Mouse (Mus musculus) heart, embryonic 15.5 days (tissue): ENCODE data around the gene Fnbp1. TPM values are rescaled to one million over a fixed set of nuclear protein-coding genes. Genes with fewer than 3 reads are reported as not detected.

Experiments
- ATAC-seq: fragments of 200-750 bp; cut with Nextera tagmentation; replicated peaks from 2 replicates; pipeline ENCODE4 v1.8.0; 2017; ENCODE audit warnings: low read depth, moderate TSS enrichment; ENCODE audit not compliant: insufficient number of reproducible peaks, insufficient read depth, low FRiP score
- H3K27ac ChIP-seq: fragments of 300-500 bp; sonication (generic); 2 replicates; pipeline ENCODE4 v1.5.1; 2015; ENCODE audit warnings: mild to moderate bottlenecking, inconsistent platforms
- H3K27me3 ChIP-seq: fragments of 300-500 bp; sonication (generic); 2 replicates; pipeline ENCODE4 v1.6.1; 2015; ENCODE audit warnings: inconsistent platforms
- H3K36me3 ChIP-seq: fragments of 300-500 bp; sonication (generic); 2 replicates; pipeline ENCODE4 v1.6.1; 2015; ENCODE audit warnings: mild to moderate bottlenecking, inconsistent platforms
- H3K4me1 ChIP-seq: fragments of 300-500 bp; sonication (generic); replicated peaks from 2 replicates; pipeline ENCODE4 v1.6.1; 2015; ENCODE audit warnings: inconsistent platforms
- H3K4me2 ChIP-seq: fragments of 300-500 bp; sonication (generic); 2 replicates; pipeline ENCODE4 v1.6.1; 2015; ENCODE audit warnings: inconsistent platforms, mild to moderate bottlenecking, moderate library complexity
- H3K4me3 ChIP-seq: fragments of 300-500 bp; sonication (generic); 2 replicates; pipeline ENCODE4 v1.5.1; 2015; ENCODE audit warnings: mild to moderate bottlenecking, inconsistent platforms
- H3K9ac ChIP-seq: fragments of 300-500 bp; sonication (generic); 2 replicates; pipeline ENCODE4 v1.6.1; 2015; ENCODE audit warnings: mild to moderate bottlenecking, inconsistent platforms
- H3K9me3 ChIP-seq: fragments of 300-500 bp; sonication (generic); replicated peaks from 2 replicates; pipeline ENCODE4 v1.6.1; 2016; ENCODE audit warnings: inconsistent platforms
- WGBS: fragments of 180-500 bp; shearing (Covaris S2); methylation state at CpG from one replicate; pipeline ENCODE4 v1.1.7; 2015; ENCODE audit warnings: mixed read lengths; 5-methylcytosine and 5-hydroxymethylcytosine counted together
- polyA plus RNA-seq: library from polyadenylated mRNA; unstranded; fragments of >200 nt; fragmentation: Nextera tagmentation; extraction: Ambion mirVana; gene quantifications from 2 replicates; pipeline ENCODE4 v1.2.1, GENCODE M21; 2015

Gene Fnbp1
- polyA plus RNA-seq, 1 experiment from 2014 or later = 16.0 TPM

DNA sequence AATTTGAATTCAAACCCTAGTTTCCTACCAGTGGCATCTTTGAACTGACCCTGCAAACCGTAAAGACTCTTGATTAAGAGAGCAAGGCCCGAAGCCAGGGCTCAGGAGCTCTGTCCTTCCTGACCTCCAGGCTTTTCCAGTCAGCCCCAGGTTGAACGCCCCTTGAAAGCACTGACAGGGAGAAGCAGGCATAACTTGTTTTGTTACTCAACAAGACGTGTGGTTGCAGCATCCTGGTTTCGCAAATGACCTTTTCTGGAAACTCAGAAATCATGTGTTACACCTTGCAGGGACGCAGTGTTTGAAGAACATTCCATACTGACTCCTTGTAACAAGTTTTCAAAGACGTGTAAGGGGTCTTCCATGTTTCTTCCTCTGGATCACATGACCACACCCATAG, 5.2 kb upstream of the Fnbp1 start:
- no peak overlapping the region for H3K27ac ChIP-seq
- ATAC-seq = no peak
- H3K4me2 ChIP-seq = no peak overlapping the region
- H3K9me3 ChIP-seq = no peaks in the 10 kb centered on the region; the same call in 1 of the 2 replicates
- peaks cover 28% of the 10 kb centered on the region for H3K4me1 ChIP-seq
- WGBS = 82% methylated on average over 7 of the region's 7 CpGs
- no peak overlapping the region for H3K4me3 ChIP-seq
- H3K27me3 ChIP-seq = no peaks in the 10 kb centered on the region
- H3K36me3 ChIP-seq = peaks cover 21% of the 10 kb centered on the region
- no peak overlapping the region for H3K9ac ChIP-seq

GRCm38 (mm10) chr2:31144901-31145300, 3.1 kb upstream of the Fnbp1 start:
- WGBS = 53% methylated on average over 1 of the region's 1 CpGs
- Histone ChIP-seq H3K36me3 (peaks cover 10% of the 10 kb centered on the region; the same call in 1 of the 2 replicates), H3K4me1 (peaks cover 32% of the 10 kb centered on the region), H3K27me3 (no peaks in the 10 kb centered on the region), H3K4me3 (no peak overlapping the region), H3K4me2 (no peak overlapping the region), H3K9ac (no peak overlapping the region), H3K9me3 (no peaks in the 10 kb centered on the region), H3K27ac (no peak overlapping the region)
- ATAC-seq = no peak

GRCm38 (mm10) chr2:31143768-31144695, 2.2 kb upstream of the Fnbp1 start:
- Histone ChIP-seq H3K36me3 (peaks cover 10% of the 10 kb centered on the region; the same call in 1 of the 2 replicates), H3K4me1 (peaks cover 37% of the 10 kb centered on the region), H3K27me3 (no peaks in the 10 kb centered on the region), H3K4me3 (peak overlapping the region; percentile 25), H3K9ac (no peak overlapping the region), H3K4me2 (peak overlapping the region; percentile 90), H3K27ac (peak overlapping the region; percentile 90), H3K9me3 (no peaks in the 10 kb centered on the region)
- ATAC-seq = no peak
- 34% methylated on average over 16 of the region's 16 CpGs for WGBS

DNA sequence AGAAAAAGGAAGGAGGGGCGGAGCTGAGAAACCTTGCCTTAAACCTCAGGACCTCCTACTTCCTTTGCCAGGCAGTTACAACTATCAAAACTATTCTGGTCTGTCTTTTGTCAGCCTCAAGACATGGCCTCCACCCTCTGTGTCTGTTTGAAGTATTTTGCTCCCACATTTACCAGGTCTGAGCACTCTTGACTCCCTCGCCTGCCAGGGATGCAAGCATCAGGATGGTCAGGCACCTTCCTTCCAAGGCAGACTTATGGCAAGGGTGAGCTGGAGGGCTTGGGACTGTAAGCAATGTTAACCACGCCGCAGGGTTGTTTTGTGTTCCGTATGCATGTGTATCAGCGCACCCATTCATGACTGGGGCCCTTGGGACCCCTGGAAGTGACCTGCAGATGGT, 1.5 kb upstream of the Fnbp1 start:
- Histone ChIP-seq H3K9me3 (no peaks in the 10 kb centered on the region), H3K4me2 (peak overlapping the region; percentile 90), H3K4me1 (peaks cover 39% of the 10 kb centered on the region), H3K27ac (peak overlapping the region; percentile 90), H3K27me3 (no peaks in the 10 kb centered on the region), H3K9ac (no peak overlapping the region), H3K4me3 (peak overlapping the region; percentile 25), H3K36me3 (peaks cover 10% of the 10 kb centered on the region; the same call in 1 of the 2 replicates)
- no peak for ATAC-seq
- WGBS = 49% methylated on average over 6 of the region's 6 CpGs

DNA sequence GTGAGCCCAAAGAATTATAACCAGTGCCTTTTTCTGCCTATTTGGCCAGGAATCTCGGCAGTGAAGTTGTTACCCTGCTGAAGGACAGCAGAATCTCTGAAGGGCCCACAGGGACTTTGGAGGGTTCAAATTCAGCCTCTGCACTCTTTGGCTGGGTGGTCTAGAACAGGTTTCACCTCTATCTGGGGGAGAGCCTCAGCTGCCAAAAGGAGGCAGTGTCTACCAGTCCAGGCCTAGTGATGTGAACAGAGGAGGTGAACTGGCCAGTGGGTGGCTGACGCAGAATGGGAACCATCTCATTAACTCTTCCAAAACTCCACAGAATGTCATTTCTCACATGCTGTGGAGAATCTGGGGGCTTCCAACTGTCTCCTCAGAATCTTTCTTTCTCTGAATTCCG, 697 bp upstream of the Fnbp1 start:
- peak overlapping the region; percentile 90 for H3K27ac ChIP-seq
- ATAC-seq = no peak
- H3K36me3 ChIP-seq = peaks cover 4% of the 10 kb centered on the region; the same call in 1 of the 2 replicates
- H3K9me3 ChIP-seq = no peaks in the 10 kb centered on the region
- peaks cover 39% of the 10 kb centered on the region for H3K4me1 ChIP-seq
- H3K27me3 ChIP-seq = no peaks in the 10 kb centered on the region
- H3K4me3 ChIP-seq = peak overlapping the region; percentile 99
- 25% methylated on average over 3 of the region's 3 CpGs for WGBS
- H3K4me2 ChIP-seq = peak overlapping the region; percentile 90
- peak overlapping the region; percentile 100 for H3K9ac ChIP-seq

DNA sequence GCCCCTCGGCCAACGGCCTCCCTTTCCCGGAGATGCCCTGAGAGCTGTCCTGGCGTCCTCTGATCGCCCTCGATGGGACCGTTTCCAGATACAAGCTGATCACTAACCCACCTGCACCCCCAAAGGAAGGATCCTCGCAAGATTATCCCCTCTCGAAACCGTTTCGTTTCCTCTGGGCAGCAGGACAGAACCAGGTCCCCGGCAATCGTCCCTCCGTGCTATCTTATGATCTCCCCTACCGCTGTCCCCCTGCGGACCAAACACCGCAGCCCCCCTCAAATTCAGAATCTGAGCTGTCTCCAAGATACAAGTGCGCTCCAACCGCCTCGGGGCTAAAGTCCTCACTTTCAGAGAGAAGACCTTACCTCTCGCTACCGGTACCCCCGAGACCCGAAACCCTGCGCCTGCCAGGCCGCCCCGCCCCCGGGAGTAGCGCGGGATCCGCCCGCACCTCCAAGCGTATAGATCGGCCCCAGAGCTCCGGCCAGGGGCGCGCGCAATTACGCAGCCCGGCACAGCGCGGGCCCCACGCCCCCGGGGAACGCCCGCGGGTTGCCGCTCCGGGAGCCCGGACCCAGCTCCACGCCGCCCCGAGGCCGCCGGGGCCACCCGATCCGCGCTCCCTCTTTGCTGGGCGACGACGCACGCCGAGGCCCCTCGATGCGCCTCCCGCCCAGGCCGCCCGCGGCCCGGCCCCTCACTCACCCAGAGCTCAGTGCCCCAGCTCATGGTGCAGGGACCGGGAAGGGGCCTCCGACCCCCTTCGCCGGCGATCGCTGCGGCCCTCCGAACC, 538 bp downstream of the Fnbp1 start:
- peaks cover under 1% of the 10 kb centered on the region; the same call in 1 of the 2 replicates for H3K36me3 ChIP-seq
- no peaks in the 10 kb centered on the region for H3K27me3 ChIP-seq
- under 1% methylated on average over 69 of the region's 78 CpGs for WGBS
- peak overlapping the region; percentile 99 for H3K4me3 ChIP-seq
- H3K9ac ChIP-seq = peak overlapping the region; percentile 100
- H3K9me3 ChIP-seq = no peaks in the 10 kb centered on the region
- H3K27ac ChIP-seq = peak overlapping the region; percentile 90
- ATAC-seq = peak; percentile 53
- H3K4me2 ChIP-seq = peak overlapping the region; percentile 90
- peaks cover 50% of the 10 kb centered on the region for H3K4me1 ChIP-seq

DNA sequence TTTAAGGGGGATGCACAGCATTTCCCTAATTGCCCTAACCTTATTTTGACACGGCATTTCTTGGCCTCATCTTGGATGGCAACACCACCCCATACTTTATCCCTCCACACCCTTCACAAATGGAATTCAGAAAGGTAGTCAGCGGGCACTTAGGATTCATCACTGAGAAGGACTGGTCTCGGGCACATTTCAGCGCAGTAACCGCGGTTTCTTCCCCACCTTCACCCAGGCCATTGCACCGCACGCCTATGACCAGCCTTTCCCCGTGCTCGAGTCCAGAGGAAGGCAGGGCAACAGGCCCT, 1.1 kb downstream of the Fnbp1 start:
- ATAC-seq = no peak
- H3K9me3 ChIP-seq = no peaks in the 10 kb centered on the region
- H3K4me3 ChIP-seq = peak overlapping the region; percentile 99
- H3K9ac ChIP-seq = peak overlapping the region; percentile 100
- WGBS = 10% methylated on average over 10 of the region's 10 CpGs
- H3K36me3 ChIP-seq = no peaks in the 10 kb centered on the region
- peak overlapping the region; percentile 90 for H3K4me2 ChIP-seq
- peaks cover 55% of the 10 kb centered on the region for H3K4me1 ChIP-seq
- H3K27ac ChIP-seq = 0 out of 2 replicates have a peak overlapping the region, but pooled peaks have one; percentile 90
- no peaks in the 10 kb centered on the region for H3K27me3 ChIP-seq

DNA sequence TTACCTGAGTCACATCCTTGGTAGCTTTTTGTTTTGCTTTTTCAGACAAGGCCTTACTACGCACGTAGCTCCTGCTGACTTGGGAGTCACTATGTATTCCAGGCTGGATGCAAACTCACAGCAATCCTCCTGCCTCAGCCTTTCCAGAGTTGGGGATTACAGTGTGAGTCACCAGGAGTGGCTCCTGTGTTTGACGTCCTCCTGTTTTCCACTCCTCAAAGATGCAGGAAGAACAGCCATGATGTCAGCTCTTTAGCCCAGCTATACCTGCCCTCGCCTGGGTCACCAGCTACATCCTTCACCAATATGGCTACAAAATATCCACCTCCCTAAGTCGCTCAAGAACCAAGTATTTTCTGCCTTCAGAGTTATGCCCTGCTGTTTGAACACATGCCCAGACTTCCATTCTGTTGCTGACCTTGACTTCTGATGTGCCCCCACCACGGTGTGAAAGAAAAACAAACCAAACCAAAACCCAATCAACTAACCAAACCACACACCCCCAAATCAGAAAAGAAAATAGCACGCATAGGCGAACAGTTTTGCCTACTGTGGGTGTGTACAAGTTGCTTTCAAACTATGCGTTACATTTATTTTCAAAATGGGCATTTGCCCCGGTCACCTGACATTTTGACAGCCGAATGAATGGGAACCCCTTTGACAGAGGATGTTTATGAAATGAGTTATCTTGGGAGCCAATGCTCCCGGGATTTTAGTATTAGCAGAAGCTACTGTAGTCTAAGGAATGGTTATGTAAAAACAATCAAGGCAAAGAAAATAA, 1.6 kb downstream of the Fnbp1 start:
- no peak for ATAC-seq
- Histone ChIP-seq H3K36me3 (no peaks in the 10 kb centered on the region), H3K9ac (peak overlapping the region; percentile 100; the same call in 1 of the 2 replicates), H3K9me3 (no peaks in the 10 kb centered on the region), H3K27ac (0 out of 2 replicates have a peak overlapping the region, but pooled peaks have one; percentile 90), H3K27me3 (no peaks in the 10 kb centered on the region), H3K4me1 (peaks cover 61% of the 10 kb centered on the region), H3K4me2 (peak overlapping the region; percentile 90), H3K4me3 (peak overlapping the region; percentile 99)
- 70% methylated on average over 12 of the region's 12 CpGs for WGBS

GRCm38 (mm10) chr2:31139174-31139632, 2.6 kb downstream of the Fnbp1 start:
- Histone ChIP-seq H3K4me3 (no peak overlapping the region), H3K36me3 (no peaks in the 10 kb centered on the region), H3K27ac (no peak overlapping the region), H3K9me3 (no peaks in the 10 kb centered on the region), H3K4me2 (no peak overlapping the region), H3K4me1 (peaks cover 65% of the 10 kb centered on the region), H3K27me3 (no peaks in the 10 kb centered on the region), H3K9ac (no peak overlapping the region)
- 85% methylated on average over 10 of the region's 10 CpGs for WGBS
- no peak for ATAC-seq

DNA sequence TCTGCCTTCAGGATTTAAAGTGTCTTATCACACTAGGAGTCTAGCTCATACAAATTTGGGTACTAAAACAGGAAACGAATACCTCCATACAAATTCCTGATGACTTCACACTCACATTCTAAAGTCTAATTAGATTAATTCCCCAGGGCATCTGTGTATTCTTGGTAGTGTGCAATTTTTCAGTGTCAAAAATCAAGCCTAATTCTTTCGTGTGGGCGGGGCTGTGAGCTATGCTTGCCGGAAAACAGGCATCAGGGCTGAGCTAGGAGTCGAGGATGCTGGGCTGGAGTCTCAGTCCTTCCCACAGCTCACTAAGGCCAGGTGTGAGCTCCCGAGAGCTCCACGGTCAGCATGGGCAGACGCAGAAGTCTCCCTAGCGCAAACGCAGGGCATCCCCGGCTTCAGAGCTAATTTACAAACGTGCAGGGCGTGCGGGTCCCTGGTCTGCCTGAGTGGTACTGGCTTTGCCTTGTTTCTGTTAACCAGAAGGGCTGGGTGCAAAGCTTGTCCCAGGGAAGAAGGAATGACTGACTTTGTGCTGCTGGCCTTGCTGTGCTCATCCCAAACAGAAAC, 4.7 kb downstream of the Fnbp1 start:
- Histone ChIP-seq H3K4me1 (peaks cover 56% of the 10 kb centered on the region), H3K9ac (no peak overlapping the region), H3K4me2 (no peak overlapping the region), H3K27ac (no peak overlapping the region), H3K9me3 (no peaks in the 10 kb centered on the region), H3K36me3 (no peaks in the 10 kb centered on the region), H3K4me3 (no peak overlapping the region), H3K27me3 (no peaks in the 10 kb centered on the region)
- ATAC-seq = no peak
- WGBS = 73% methylated on average over 14 of the region's 14 CpGs
